Mouse (Mus musculus) midbrain, embryonic 15.5 days (tissue): ENCODE data around the gene Mrgpra9. TPM values are rescaled to one million over a fixed set of nuclear protein-coding genes. Genes with fewer than 3 reads are reported as not detected.
"Not testable (repeated sequence)": the region's sequence is repeated elsewhere in the genome, so short reads cannot be mapped to it uniquely, and the experiment has no call there.

Experiments
- ATAC-seq: fragments of 200-750 bp; cut with Nextera tagmentation; replicated peaks from 2 replicates; pipeline ENCODE4 v1.8.0; 2017; ENCODE audit warnings: moderate TSS enrichment
- H3K27ac ChIP-seq: fragments of 300-500 bp; sonication (generic); 2 replicates; pipeline ENCODE4 v1.5.1; 2015; ENCODE audit warnings: mild to moderate bottlenecking, inconsistent platforms
- H3K27me3 ChIP-seq: fragments of 300-500 bp; sonication (generic); replicated peaks from 2 replicates; pipeline ENCODE4 v1.6.1; 2015; ENCODE audit warnings: inconsistent platforms
- H3K36me3 ChIP-seq: fragments of 300-500 bp; sonication (generic); replicated peaks from 2 replicates; pipeline ENCODE4 v1.6.1; 2015; ENCODE audit warnings: inconsistent platforms
- H3K4me1 ChIP-seq: fragments of 300-500 bp; sonication (generic); 2 replicates; pipeline ENCODE4 v1.6.1; 2015; ENCODE audit warnings: inconsistent platforms
- H3K4me2 ChIP-seq: fragments of 300-500 bp; sonication (generic); 2 replicates; pipeline ENCODE4 v1.6.1; 2015; ENCODE audit warnings: inconsistent platforms, mild to moderate bottlenecking, moderate library complexity
- H3K4me3 ChIP-seq: fragments of 300-500 bp; sonication (generic); 2 replicates; pipeline ENCODE4 v1.5.1; 2015; ENCODE audit warnings: mild to moderate bottlenecking, inconsistent platforms
- H3K9ac ChIP-seq: fragments of 300-500 bp; sonication (generic); 2 replicates; pipeline ENCODE4 v1.6.1; 2015; ENCODE audit warnings: mild to moderate bottlenecking, inconsistent platforms
- H3K9me3 ChIP-seq: fragments of 300-500 bp; sonication (generic); 2 replicates; pipeline ENCODE4 v1.6.1; 2016; ENCODE audit warnings: inconsistent platforms
- WGBS: fragments of 180-500 bp; shearing (Covaris S2); methylation state at CpG from one replicate; pipeline ENCODE4 v1.1.7; 2015; ENCODE audit warnings: mixed read lengths; 5-methylcytosine and 5-hydroxymethylcytosine counted together
- polyA plus RNA-seq: library from polyadenylated mRNA; unstranded; fragments of >200 nt; fragmentation: Nextera tagmentation; extraction: Ambion mirVana; gene quantifications from 2 replicates; pipeline ENCODE4 v1.2.1, GENCODE M21; 2015

Mrgpra9 gene
- not detected in 2 replicates for polyA plus RNA-seq

DNA sequence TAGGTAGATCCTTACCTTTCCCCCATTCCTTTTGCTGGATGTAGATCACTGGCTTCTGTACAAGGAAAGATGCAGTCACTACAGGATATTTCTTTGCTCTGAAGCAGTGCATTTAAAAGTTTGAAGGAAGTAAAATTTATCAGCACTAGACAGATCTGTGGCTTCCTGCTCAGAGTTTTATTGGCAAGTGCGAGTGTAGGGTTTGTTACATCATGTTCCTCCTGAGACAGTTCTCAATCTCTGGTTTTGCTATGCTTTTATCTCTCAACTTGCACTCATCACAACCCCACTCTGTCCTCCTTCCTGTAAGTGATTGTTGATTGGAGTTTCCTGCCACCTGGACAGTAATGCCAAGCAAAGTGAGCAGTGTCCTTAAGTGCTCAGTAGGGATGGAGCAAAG is at the start of gene Mrgpra9:
TSS of gene Mrgpra9 (minus strand) at position 79 of the 400 bp plus-strand sequence.
- Histone ChIP-seq H3K9me3 (no peaks in the 10 kb centered on the region), H3K27ac (no peak within 1 kb of the TSS), H3K9ac (no peak within 1 kb of the TSS), H3K36me3 (no peaks in the 10 kb centered on the region), H3K27me3 (no peaks in the 10 kb centered on the region), H3K4me1 (no peaks in the 10 kb centered on the region), H3K4me2 (no peak within 1 kb of the TSS), H3K4me3 (no peak within 1 kb of the TSS)
- WGBS = 51% methylated on average over 1 of the region's 1 CpGs
- no peak for ATAC-seq

DNA sequence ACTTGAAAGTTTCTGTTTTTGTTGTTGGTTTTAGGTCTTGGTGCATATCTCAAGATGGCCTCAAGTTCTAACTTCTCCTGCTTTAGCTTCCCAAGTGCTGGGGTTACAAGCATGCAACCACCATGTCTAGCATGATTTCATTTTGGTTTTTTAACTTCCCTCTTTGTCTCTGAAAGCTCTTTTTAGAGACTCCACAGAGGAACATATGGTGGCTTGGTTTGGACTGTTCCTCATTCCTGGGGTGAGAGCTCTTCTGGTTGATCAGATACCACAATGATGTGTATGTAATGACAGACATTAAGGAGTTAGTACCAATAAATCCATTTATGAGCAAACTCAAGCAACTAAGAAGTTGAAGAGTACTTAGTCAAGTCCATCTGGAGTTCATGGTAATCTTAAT is 47.0 kb upstream of the Mrgpra9 start:
- not testable (repeated sequence) for H3K4me2 ChIP-seq, H3K27me3 ChIP-seq, H3K4me1 ChIP-seq, H3K9me3 ChIP-seq, H3K27ac ChIP-seq, H3K9ac ChIP-seq, ATAC-seq, H3K4me3 ChIP-seq, H3K36me3 ChIP-seq

DNA sequence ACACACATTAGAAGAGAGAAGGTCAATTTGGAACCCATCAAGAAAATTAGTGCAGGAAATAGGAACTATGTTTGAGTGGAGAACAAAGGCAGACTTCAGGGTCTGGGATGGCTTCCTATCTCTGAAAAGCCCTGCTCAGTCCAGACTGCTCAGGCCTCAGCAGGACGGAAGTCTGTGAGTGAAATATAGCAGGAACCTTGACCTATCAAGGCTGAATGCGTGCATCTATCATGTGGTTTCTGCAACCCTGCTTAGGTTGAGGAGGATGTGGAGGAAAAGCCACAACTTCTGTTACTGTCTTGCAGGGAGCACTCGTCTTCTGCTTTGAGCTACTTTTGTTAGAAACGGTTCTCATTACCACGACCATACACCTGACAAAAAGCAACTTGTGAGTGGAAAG is 18.9 kb upstream of the Mrgpra9 start:
- not testable (repeated sequence) for H3K9ac ChIP-seq, H3K36me3 ChIP-seq, ATAC-seq, H3K27ac ChIP-seq, H3K27me3 ChIP-seq, H3K9me3 ChIP-seq, H3K4me1 ChIP-seq, H3K4me2 ChIP-seq, H3K4me3 ChIP-seq
- 90% methylated on average over 5 of the region's 5 CpGs for WGBS

DNA sequence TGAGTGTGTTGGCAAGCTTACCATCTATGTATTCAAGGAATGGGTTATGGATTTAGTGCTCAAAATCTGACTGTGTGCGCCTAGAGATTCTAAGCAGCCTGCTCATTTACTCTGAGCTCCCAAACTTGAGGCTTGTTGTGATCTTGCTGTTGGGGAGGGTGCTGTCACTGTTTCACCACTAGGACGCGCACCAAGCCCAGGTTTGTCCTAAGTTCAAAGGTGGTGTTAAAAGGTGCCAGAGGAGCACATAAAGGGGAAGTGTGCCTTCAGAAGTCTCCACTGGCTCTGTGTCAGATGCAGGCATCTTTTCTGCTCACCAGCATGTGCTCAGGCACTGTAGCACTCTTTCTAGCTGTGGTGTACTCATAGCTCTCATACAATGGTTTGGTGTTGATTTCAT is 8.0 kb downstream of the Mrgpra9 start:
- WGBS = 65% methylated on average over 3 of the region's 3 CpGs
- Histone ChIP-seq H3K4me3 (no peak overlapping the region), H3K9me3 (0 out of 2 replicates have a peak, but pooled peaks cover under 1% of the 10 kb centered on the region), H3K4me2 (no peak overlapping the region), H3K36me3 (no peaks in the 10 kb centered on the region), H3K9ac (no peak overlapping the region), H3K27ac (no peak overlapping the region), H3K27me3 (no peaks in the 10 kb centered on the region), H3K4me1 (no peaks in the 10 kb centered on the region)
- ATAC-seq = no peak

DNA sequence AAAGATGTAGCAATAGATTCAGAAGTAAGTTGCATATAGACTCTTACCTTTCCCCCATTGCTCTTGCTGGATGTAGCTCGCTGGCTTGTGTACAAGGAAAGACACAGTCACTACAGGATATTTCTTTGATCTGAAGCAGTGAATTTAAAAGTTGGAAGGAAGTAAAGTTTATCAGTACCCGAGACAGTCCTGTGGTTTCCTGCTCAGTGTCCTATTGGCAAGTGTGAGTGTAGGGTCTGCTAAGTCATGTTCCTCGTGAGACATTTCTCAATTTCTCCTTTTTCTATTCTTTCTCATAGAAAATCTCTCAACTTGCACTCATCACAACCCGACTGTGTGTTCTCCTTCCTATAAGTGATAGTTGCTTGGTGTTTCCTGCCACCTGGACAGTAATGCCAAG is 47.8 kb downstream of the Mrgpra9 start, which contains the start of gene Mrgpra6:
TSS of gene Mrgpra6 (minus strand) at position 91 of the 400 bp plus-strand sequence.
- 75% methylated on average over 4 of the region's 4 CpGs for WGBS
- H3K27me3 ChIP-seq = no peaks in the 10 kb centered on the region
- no peak within 1 kb of the TSS for H3K4me2 ChIP-seq
- H3K4me1 ChIP-seq = no peaks in the 10 kb centered on the region
- ATAC-seq = no peak
- H3K4me3 ChIP-seq = no peak within 1 kb of the TSS
- H3K36me3 ChIP-seq = no peaks in the 10 kb centered on the region
- H3K27ac ChIP-seq = no peak within 1 kb of the TSS
- no peaks in the 10 kb centered on the region for H3K9me3 ChIP-seq
- no peak within 1 kb of the TSS for H3K9ac ChIP-seq

DNA sequence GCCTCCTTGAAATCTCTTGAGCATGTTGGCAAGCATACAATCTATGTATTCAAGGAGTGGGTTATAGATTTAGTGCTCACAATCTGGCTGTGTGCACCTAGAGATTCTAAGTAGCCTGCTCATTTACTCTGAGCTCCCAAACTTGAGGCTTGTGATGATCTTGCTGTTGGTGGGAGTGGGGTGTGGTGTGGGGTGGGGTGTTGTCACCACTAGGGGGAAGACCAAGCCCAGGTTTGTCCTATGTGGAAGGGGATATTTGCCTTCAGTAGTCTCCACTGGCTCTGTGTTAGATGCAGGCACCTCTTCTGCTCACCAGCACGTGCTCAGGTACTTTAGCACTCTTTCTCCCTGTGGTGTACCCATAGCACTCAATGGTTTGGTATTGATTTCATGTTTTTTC is 57.4 kb downstream of the Mrgpra9 start:
- H3K4me1 ChIP-seq = no peaks in the 10 kb centered on the region
- 57% methylated on average over 1 of the region's 1 CpGs for WGBS
- no peaks in the 10 kb centered on the region for H3K9me3 ChIP-seq
- H3K4me3 ChIP-seq = no peak overlapping the region
- H3K4me2 ChIP-seq = no peak overlapping the region
- no peaks in the 10 kb centered on the region for H3K27me3 ChIP-seq
- H3K36me3 ChIP-seq = no peaks in the 10 kb centered on the region
- no peak overlapping the region for H3K27ac ChIP-seq
- no peak overlapping the region for H3K9ac ChIP-seq
- ATAC-seq = no peak

Other genes with a start within 250 kb of the Mrgpra9 start
- gene Spty2d1, start 244.4 kb downstream of the Mrgpra9 start, polyA plus RNA-seq = 7.1 and 8.1 TPM in 2 replicates
- gene Tmem86a, start 202.2 kb downstream of the Mrgpra9 start, polyA plus RNA-seq = 28.3 and 29.3 TPM in 2 replicates
- gene Ptpn5, start 119.2 kb downstream of the Mrgpra9 start, polyA plus RNA-seq = 178 and 184 TPM in 2 replicates
- not detected in 2 replicates for gene Mrgpra6, start 47.9 kb downstream of the Mrgpra9 start, polyA plus RNA-seq
- not detected in 2 replicates for gene Mrgpra1, start 101.4 kb upstream of the Mrgpra9 start, polyA plus RNA-seq
- gene Mrgpra2a, start 199.3 kb upstream of the Mrgpra9 start, polyA plus RNA-seq = not detected in 2 replicates